Comparison of ENCODE assay signal across 30 mouse cellular contexts in genomic region chr13:112738005-112738404, GRCm38 (mm10).
"Had no signal": no experiment of that assay in that cellular context is flagged by ENCODE, and none has a peak within 500 bp of the region (broad histone marks: within the 10 kb centered on the region; RNA-seq: fewer than 3 reads in every experiment).

No protein-coding gene starts in this region.

- H3K36me3 ChIP-seq: heart, embryonic 12.5 days; heart, embryonic 13.5 days; heart, embryonic 15.5 days; hindbrain, embryonic 10.5 days; hindbrain, embryonic 12.5 days; hindbrain, embryonic 15.5 days; intestine, embryonic 15.5 days; kidney, embryonic 15.5 days had no signal

- H3K27me3 ChIP-seq: heart, embryonic 12.5 days; heart, embryonic 13.5 days; heart, embryonic 15.5 days; hindbrain, embryonic 12.5 days; hindbrain, embryonic 13.5 days; hindbrain, embryonic 15.5 days; intestine, embryonic 15.5 days; kidney, embryonic 15.5 days had no signal

- H3K4me1 ChIP-seq: heart, embryonic 15.5 days; hindbrain, embryonic 10.5 days; hindbrain, embryonic 12.5 days; hindbrain, embryonic 13.5 days; hindbrain, embryonic 15.5 days had no signal

- H3K4me3 ChIP-seq: heart, embryonic 12.5 days; heart, embryonic 13.5 days; heart, embryonic 15.5 days; hindbrain, embryonic 10.5 days; hindbrain, embryonic 12.5 days; hindbrain, embryonic 13.5 days; hindbrain, embryonic 15.5 days; intestine, embryonic 15.5 days; kidney, embryonic 15.5 days; layer of hippocampus, adult 2 months; left cerebral cortex, adult 2 months had no signal

- H3K27ac ChIP-seq: heart, embryonic 13.5 days; heart, embryonic 15.5 days; hindbrain, embryonic 10.5 days; hindbrain, embryonic 12.5 days; hindbrain, embryonic 13.5 days; hindbrain, embryonic 14.5 days; hindbrain, embryonic 15.5 days; hindbrain, postnatal 0 days; intestine, embryonic 15.5 days; kidney, embryonic 15.5 days; kidney, postnatal 0 days; layer of hippocampus, adult 2 months; left cerebral cortex, adult 2 months had no signal

- H3K9me3 ChIP-seq: heart, embryonic 12.5 days; heart, embryonic 13.5 days; heart, embryonic 15.5 days; hindbrain, embryonic 10.5 days; hindbrain, embryonic 12.5 days; hindbrain, embryonic 13.5 days; hindbrain, embryonic 15.5 days; intestine, embryonic 15.5 days; kidney, embryonic 15.5 days had no signal

- DNase-seq: heart, postnatal 10 days; heart, postnatal 14 days; heart, postnatal 36 days; heart, postnatal 4 days; kidney, adult 11 months; kidney, adult 18-20 months; kidney, adult 2 months; kidney, adult 8-10 months; kidney, adult 9 months; kidney, postnatal 10 days; kidney, postnatal 14 days; kidney, postnatal 25 days; kidney, postnatal 36 days; kidney, postnatal 4 days; layer of hippocampus, adult 9-11 months; layer of hippocampus, postnatal 36 days had no signal
